Mouse (Mus musculus): Measurements from ENCODE around the gene Zfp369. TPM values are rescaled to one million over a fixed set of nuclear protein-coding genes. Genes with fewer than 3 reads are reported as not detected.

The Zfp369 gene
- 2.7 and 2.9 TPM in 2 replicates for polyA plus RNA-seq (2015; fragmentation: Nextera tagmentation; extraction: Ambion mirVana)

DNA sequence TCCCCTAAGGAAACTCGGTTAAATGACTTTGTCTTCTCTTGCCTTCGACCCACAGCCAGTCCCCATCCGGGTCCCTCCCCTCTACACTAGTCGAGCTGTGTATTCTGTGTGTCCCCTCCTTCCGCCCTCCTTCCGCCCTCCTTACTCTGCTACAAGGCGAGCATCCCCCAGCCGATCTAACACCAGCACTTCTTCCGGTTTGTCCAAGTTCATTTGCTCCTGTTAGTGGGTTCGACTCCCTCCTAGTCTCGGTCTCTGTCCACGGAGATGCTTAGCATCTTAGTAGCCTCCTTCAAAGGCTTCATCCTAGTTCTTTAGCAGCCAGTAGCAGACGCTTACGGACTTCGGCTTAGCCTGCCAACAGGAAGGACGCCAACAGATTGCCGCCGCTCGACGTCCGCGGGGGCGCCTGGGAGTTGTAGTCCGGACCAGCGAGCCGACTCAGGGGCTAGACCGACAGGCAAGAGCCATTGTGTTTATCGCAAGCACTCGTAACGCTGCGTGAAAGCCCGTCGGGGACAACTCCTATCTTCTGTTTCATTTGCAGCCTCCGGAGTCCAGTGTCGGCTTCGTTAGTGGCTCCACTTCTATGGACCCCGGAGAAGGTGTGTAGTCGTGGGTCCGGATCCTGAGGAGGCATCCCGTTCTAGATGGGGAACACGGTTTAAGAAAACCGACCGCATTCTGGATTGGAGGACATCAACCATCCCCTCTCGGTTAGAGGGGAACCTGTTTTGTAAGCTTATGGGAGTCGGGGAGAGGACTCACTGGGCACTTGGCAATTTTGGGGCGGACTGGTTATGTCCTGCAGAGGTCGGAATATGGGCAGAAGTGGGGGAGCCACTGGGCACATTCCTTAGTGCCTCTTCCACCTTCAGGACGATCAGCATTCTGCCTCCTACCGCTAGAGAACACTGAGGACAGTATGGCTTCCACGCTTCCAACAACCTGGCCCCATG, at the start of gene Zfp369:
TSS of gene Zfp369 (plus strand) at position 432 of the 959 bp plus-strand sequence.
- Histone ChIP-seq H3K4me3 (ENCODE audit: low read depth, low read length) (peak within 1 kb of the TSS; percentile 81), H3K36me3 (ENCODE audit: control insufficient read depth, insufficient read depth) (no peaks in the 10 kb centered on the region), H3K27ac (ENCODE audit: low read length) (peak within 1 kb of the TSS; percentile 86), H3K27me3 (ENCODE audit: control insufficient read depth, insufficient read depth, low read depth, low read length) (no peaks in the 10 kb centered on the region), H3K4me1 (ENCODE audit: control insufficient read depth, low read depth, low read length) (peaks cover 8% of the 10 kb centered on the region), H3K9ac (ENCODE audit: low read depth, low read length) (peak within 1 kb of the TSS; percentile 80), H3K9me3 (replicated peaks; ENCODE audit: control insufficient read depth, low read length) (no peaks in the 10 kb centered on the region), H3K4me2 (ENCODE audit: low read depth, low read length) (peak within 1 kb of the TSS; percentile 83)
- under 1% methylated on average over 50 of the region's 50 CpGs for WGBS (ENCODE audit: insufficient replicate concordance)
- peak; percentile 96 for ATAC-seq (ENCODE audit: low read depth)

DNA sequence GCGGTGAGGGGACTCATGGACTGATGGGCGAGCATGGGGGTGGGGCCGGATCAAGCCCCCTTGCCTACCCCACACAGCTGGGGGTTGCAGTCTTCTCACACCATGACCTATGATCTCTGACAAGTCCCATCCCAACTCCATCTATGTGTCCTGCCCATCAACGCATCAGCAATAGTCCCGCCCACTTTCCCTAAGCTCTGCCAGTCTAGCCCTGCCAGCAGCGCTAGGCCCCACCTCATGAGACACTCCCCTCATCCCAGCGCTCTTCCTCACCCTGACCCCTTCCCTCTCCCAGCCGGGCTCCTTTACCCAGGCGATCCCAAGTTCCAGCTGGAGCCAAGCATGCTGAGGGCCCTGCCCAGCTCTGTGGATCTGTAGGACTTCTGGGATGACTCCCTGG, 41.4 kb upstream of the Zfp369 start:
- 62% methylated on average over 9 of the region's 9 CpGs for WGBS (ENCODE audit: insufficient replicate concordance)
- H3K4me3 ChIP-seq (ENCODE audit: low read depth, low read length), result no peak overlapping the region
- no peak for ATAC-seq (ENCODE audit: low read depth)

DNA sequence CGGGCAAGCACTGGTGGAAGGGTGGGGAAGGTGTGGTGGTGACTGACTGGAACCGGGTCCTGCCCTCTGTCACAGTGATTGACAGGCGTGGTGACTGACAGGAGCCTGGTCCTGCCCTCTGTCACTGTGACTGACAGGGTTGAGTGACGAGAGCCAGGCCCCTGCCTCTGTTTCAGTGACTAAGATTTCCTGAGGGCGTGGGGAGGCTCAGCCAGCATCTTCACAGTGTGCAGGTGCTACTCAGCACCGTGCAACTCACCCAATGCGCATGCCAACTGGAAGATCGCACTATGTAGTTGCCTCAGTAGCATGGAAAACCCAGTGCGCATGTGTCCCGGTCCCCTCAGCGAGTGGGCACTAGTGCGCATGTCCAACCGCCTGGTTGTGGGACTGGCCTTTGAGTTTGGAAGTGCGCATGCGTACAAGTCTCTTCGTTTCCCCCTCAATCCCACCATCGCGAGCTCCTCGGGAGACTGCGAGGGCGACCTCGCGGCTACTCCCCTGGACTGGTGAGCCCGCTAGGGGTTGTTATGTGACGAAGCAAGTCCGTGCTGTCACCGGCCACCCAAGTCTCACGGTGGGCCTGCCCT, 38.0 kb upstream of the Zfp369 start:
- Histone ChIP-seq H3K4me3 (ENCODE audit: low read depth, low read length) (peak overlapping the region; percentile 87), H3K36me3 (ENCODE audit: control insufficient read depth, insufficient read depth) (no peaks in the 10 kb centered on the region), H3K9me3 (replicated peaks; ENCODE audit: control insufficient read depth, low read length) (no peaks in the 10 kb centered on the region), H3K4me1 (ENCODE audit: control insufficient read depth, low read depth, low read length) (peaks cover 16% of the 10 kb centered on the region), H3K4me2 (ENCODE audit: low read depth, low read length) (peak overlapping the region; percentile 98), H3K27ac (ENCODE audit: low read length) (peak overlapping the region; percentile 94), H3K27me3 (ENCODE audit: control insufficient read depth, insufficient read depth, low read depth, low read length) (no peaks in the 10 kb centered on the region), H3K9ac (ENCODE audit: low read depth, low read length) (peak overlapping the region; percentile 78)
- ATAC-seq (ENCODE audit: low read depth), result peak; percentile 87
- WGBS (ENCODE audit: insufficient replicate concordance), result under 1% methylated on average over 28 of the region's 28 CpGs

More for the DNA sequence above, 41.4 kb upstream of the Zfp369 start:
- no peak overlapping the region for H3K4me2 ChIP-seq (ENCODE audit: low read depth, low read length)
- H3K27ac ChIP-seq (ENCODE audit: low read length), result no peak overlapping the region
- H3K9me3 ChIP-seq (replicated peaks; ENCODE audit: control insufficient read depth, low read length), result no peaks in the 10 kb centered on the region
- no peaks in the 10 kb centered on the region for H3K36me3 ChIP-seq (ENCODE audit: control insufficient read depth, insufficient read depth)
- H3K4me1 ChIP-seq (ENCODE audit: control insufficient read depth, low read depth, low read length), result peaks cover 10% of the 10 kb centered on the region
- no peak overlapping the region for H3K9ac ChIP-seq (ENCODE audit: low read depth, low read length)
- no peaks in the 10 kb centered on the region for H3K27me3 ChIP-seq (ENCODE audit: control insufficient read depth, insufficient read depth, low read depth, low read length)

DNA sequence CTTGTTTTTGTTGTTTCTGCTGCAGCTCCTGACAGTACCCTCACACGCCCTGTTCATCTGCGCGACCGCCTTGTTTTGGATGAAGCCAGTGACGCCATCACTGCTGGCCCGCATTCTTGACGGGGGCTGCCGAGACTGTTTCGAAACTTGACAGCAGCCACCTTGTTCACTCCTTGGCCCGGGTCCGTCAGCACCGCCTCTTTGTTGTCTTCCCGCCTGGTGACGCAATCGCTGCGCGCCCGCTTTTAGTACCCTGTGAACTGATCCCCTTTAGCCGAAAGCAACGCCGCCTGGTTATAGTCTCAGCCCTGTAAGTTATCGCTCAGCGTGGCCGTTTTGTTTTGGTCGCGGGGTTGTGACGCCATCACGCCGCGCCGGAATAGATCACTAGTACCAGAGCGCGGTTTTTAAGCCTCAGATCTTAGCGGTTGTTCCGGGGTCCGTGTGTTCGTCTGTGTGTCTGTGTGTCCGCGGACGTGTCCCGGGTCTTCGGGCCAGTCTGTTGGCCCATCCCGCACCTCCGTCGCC, 37.5 kb upstream of the Zfp369 start:
- WGBS (ENCODE audit: insufficient replicate concordance), result under 1% methylated on average over 45 of the region's 45 CpGs
- no peaks in the 10 kb centered on the region for H3K36me3 ChIP-seq (ENCODE audit: control insufficient read depth, insufficient read depth)
- peak; percentile 77 for ATAC-seq (ENCODE audit: low read depth)

DNA sequence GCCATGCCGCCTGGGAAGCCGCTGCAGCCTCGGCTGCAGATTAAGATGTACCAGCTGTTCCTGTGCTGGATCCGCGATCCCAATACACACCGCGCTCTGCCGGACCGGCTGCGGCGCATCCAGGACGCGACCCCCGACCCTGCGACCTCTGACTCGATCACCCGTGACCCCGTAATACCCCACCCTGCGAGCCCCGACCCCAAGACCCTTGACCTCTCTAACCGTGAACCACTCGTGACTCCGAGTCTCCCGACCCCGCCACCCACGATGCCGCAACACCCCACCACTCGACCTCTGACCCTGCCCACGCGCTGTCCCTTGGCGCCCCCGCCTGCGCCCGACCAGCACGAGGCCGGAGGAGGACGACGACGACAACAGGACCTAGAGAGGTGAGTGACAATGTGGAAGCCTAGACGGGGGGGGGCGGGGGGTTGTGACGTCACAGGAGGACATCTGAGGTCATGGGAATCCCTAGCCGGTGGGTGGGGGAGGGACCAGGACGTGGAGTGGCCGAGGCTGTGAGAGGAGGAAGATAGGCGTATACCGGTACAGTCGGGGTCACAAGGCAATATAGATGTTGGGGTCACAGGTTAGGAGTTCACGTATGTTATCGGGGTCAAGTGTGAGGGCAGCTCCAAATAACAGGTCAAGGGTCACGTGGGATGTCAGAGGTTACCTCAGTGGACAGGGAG, 36.8 kb upstream of the Zfp369 start:
- Histone ChIP-seq H3K9ac (ENCODE audit: low read depth, low read length) (peak overlapping the region; percentile 78), H3K4me1 (ENCODE audit: control insufficient read depth, low read depth, low read length) (peaks cover 16% of the 10 kb centered on the region), H3K4me3 (ENCODE audit: low read depth, low read length) (peak overlapping the region; percentile 87), H3K9me3 (replicated peaks; ENCODE audit: control insufficient read depth, low read length) (no peaks in the 10 kb centered on the region), H3K36me3 (ENCODE audit: control insufficient read depth, insufficient read depth) (no peaks in the 10 kb centered on the region), H3K4me2 (ENCODE audit: low read depth, low read length) (peak overlapping the region; percentile 98), H3K27me3 (ENCODE audit: control insufficient read depth, insufficient read depth, low read depth, low read length) (no peaks in the 10 kb centered on the region), H3K27ac (ENCODE audit: low read length) (peak overlapping the region; percentile 94)
- ATAC-seq (ENCODE audit: low read depth), result peak; percentile 5
- 2% methylated on average over 51 of the region's 51 CpGs for WGBS (ENCODE audit: insufficient replicate concordance)

More for the DNA sequence above, 37.5 kb upstream of the Zfp369 start:
- Histone ChIP-seq H3K9ac (ENCODE audit: low read depth, low read length) (peak overlapping the region; percentile 78), H3K4me3 (ENCODE audit: low read depth, low read length) (peak overlapping the region; percentile 87), H3K4me2 (ENCODE audit: low read depth, low read length) (peak overlapping the region; percentile 98), H3K27ac (ENCODE audit: low read length) (peak overlapping the region; percentile 94), H3K4me1 (ENCODE audit: control insufficient read depth, low read depth, low read length) (peaks cover 16% of the 10 kb centered on the region), H3K27me3 (ENCODE audit: control insufficient read depth, insufficient read depth, low read depth, low read length) (no peaks in the 10 kb centered on the region), H3K9me3 (replicated peaks; ENCODE audit: control insufficient read depth, low read length) (no peaks in the 10 kb centered on the region)

DNA sequence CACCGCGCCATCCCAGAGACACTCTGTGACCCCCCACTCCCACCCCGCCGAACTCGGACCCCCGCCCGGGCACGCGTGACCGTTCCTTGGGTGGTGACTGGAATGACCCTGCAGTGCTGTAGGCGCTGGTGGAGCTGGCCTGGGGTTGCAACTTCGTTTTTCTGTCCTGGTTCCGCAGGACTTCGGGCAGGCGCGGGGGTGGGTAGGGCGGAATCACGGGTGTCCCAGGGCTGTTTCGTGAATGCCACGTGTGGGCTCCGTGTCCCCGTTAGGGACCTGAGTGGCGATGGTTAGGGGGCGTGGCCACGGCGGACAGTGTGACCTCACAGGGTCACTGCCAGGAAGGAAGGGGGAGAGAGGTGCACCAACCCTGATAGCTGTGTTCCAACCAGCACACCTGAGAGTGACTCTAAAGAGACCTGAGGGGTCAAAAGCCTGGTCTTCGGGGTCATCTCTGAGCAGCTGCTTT, 36.3 kb upstream of the Zfp369 start:
- Histone ChIP-seq H3K9me3 (replicated peaks; ENCODE audit: control insufficient read depth, low read length) (no peaks in the 10 kb centered on the region), H3K4me1 (ENCODE audit: control insufficient read depth, low read depth, low read length) (peaks cover 16% of the 10 kb centered on the region), H3K27me3 (ENCODE audit: control insufficient read depth, insufficient read depth, low read depth, low read length) (no peaks in the 10 kb centered on the region), H3K4me3 (ENCODE audit: low read depth, low read length) (peak overlapping the region; percentile 87), H3K36me3 (ENCODE audit: control insufficient read depth, insufficient read depth) (no peaks in the 10 kb centered on the region), H3K9ac (ENCODE audit: low read depth, low read length) (peak overlapping the region; percentile 78; the same call in 1 of the 2 replicates), H3K27ac (ENCODE audit: low read length) (no peak overlapping the region), H3K4me2 (ENCODE audit: low read depth, low read length) (peak overlapping the region; percentile 98)
- ATAC-seq (ENCODE audit: low read depth), result no peak
- 25% methylated on average over 27 of the region's 27 CpGs for WGBS (ENCODE audit: insufficient replicate concordance)

DNA sequence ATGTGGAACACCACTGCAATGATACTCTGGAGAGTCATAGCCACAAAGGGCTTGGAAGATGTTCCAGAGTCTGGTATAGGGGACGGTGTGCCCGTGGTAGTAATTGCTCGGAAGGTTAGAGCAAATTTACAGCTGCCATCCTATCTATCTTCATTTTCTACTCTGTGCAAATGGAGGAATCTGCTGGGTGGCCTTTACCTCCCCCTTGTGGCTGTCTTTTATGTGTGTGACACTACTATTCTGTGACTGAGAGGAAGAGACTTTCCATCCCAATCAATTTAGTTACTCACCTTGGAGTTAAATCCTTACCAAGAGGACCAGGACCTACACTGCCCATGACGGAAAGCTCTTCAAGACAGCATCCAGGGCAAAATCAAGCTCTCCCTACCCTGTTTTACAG, 35.3 kb upstream of the Zfp369 start:
- H3K4me3 ChIP-seq (ENCODE audit: low read depth, low read length), result no peak overlapping the region
- ATAC-seq (ENCODE audit: low read depth), result no peak
- WGBS (ENCODE audit: insufficient replicate concordance), result 72% methylated on average over 4 of the region's 4 CpGs

DNA sequence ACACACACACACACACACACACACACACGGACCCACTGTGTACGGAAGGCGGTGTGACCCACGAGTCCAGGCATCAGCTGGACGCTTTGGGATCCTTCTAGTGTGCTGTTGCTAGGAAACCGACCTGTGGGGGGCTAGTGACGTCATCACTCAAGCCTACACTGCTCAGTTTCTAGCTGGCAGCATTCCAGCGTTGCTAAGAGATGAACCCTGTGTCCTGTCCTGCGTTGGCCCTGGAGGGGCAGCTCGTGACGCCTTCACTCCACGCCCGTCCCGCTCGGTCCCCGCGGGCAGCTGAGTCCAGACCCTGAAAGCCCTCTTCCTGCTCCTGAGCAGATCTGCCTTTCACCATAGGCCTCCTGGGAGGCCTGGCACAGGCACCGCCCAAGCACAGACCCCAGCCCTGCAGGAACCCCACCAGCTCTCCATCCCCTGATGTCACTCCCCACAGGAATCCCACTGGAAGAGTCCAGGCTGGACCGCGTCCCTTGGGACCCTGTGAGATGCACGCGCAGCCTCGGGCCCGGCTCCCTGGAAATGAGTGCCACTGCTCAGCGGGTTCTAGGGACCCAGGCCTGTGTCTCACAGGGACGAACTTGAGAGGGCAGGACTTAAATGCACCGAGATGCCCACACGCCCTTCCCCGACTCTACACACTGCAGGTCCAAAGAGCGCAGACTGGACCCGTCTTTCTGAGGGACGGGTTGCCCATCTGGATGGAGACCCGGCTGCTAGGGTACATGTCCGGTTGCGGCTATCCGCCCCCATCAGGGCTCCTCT, 20.2 kb upstream of the Zfp369 start:
- H3K4me1 ChIP-seq (ENCODE audit: control insufficient read depth, low read depth, low read length), result no peaks in the 10 kb centered on the region
- H3K9me3 ChIP-seq (replicated peaks; ENCODE audit: control insufficient read depth, low read length), result peaks cover 18% of the 10 kb centered on the region
- WGBS (ENCODE audit: insufficient replicate concordance), result 24% methylated on average over 36 of the region's 36 CpGs
- H3K9ac ChIP-seq (ENCODE audit: low read depth, low read length), result no peak overlapping the region
- no peak for ATAC-seq (ENCODE audit: low read depth)
- H3K4me3 ChIP-seq (ENCODE audit: low read depth, low read length), result no peak overlapping the region
- H3K36me3 ChIP-seq (ENCODE audit: control insufficient read depth, insufficient read depth), result no peaks in the 10 kb centered on the region
- no peak overlapping the region for H3K27ac ChIP-seq (ENCODE audit: low read length)
- H3K27me3 ChIP-seq (ENCODE audit: control insufficient read depth, insufficient read depth, low read depth, low read length), result no peaks in the 10 kb centered on the region
- no peak overlapping the region for H3K4me2 ChIP-seq (ENCODE audit: low read depth, low read length)

More for the DNA sequence above, 35.3 kb upstream of the Zfp369 start:
- no peaks in the 10 kb centered on the region; the same call in 1 of the 2 replicates for H3K36me3 ChIP-seq (ENCODE audit: control insufficient read depth, insufficient read depth)
- H3K27me3 ChIP-seq (ENCODE audit: control insufficient read depth, insufficient read depth, low read depth, low read length), result no peaks in the 10 kb centered on the region
- no peak overlapping the region for H3K9ac ChIP-seq (ENCODE audit: low read depth, low read length)
- H3K4me2 ChIP-seq (ENCODE audit: low read depth, low read length), result no peak overlapping the region
- no peaks in the 10 kb centered on the region for H3K9me3 ChIP-seq (replicated peaks; ENCODE audit: control insufficient read depth, low read length)
- peaks cover 16% of the 10 kb centered on the region for H3K4me1 ChIP-seq (ENCODE audit: control insufficient read depth, low read depth, low read length)
- H3K27ac ChIP-seq (ENCODE audit: low read length), result no peak overlapping the region

Measured in liver, embryonic 16.5 days (tissue).